Mouse (Mus musculus) CH12.LX (cell line): ENCODE measurements around the gene Sgcg. TPM values are rescaled to one million over a fixed set of nuclear protein-coding genes. Genes with fewer than 3 reads are reported as not detected.

Experiments used
- DNase-seq: peaks from one replicate; pipeline ENCODE4 v3.0.0-alpha.2; 2013; ENCODE audit errors: extremely low read depth
- H3K27ac ChIP-seq: 2 replicates; pipeline ENCODE4 v1.5.1; 2012; ENCODE audit warnings: low read depth, mild to moderate bottlenecking, control low read depth, moderate library complexity; ENCODE audit not compliant: insufficient read depth
- H3K27me3 ChIP-seq: replicated peaks from 2 replicates; pipeline ENCODE3; 2012; ENCODE audit warnings: inconsistent platforms
- H3K36me3 ChIP-seq, 2 experiments: replicated peaks in 1 of 2; 2 replicates each; pipeline versions ENCODE3 to v1.6.1; 2012; ENCODE audit warnings: inconsistent platforms in 1 of 2, low read length in 1 of 2, mild to moderate bottlenecking in 1 of 2, mixed read lengths in 1 of 2, moderate library complexity in 1 of 2; ENCODE audit not compliant: control insufficient read depth in 1 of 2, insufficient read depth in 1 of 2
- H3K4me1 ChIP-seq, 2 experiments: 2 replicates each; pipeline ENCODE4 v1.6.1; 2012; ENCODE audit warnings: inconsistent platforms in 1 of 2, moderate library complexity in 1 of 2; ENCODE audit not compliant: insufficient read depth in 2 of 2, control insufficient read depth in 1 of 2
- H3K4me2 ChIP-seq: 2 replicates; pipeline ENCODE4 v1.6.1; 2012; ENCODE audit warnings: low read depth, mild to moderate bottlenecking, control low read depth; ENCODE audit not compliant: poor library complexity, insufficient read depth, severe bottlenecking
- H3K4me3 ChIP-seq, 3 experiments: fragments of 150-350 bp in 1 of 3; sonication (generic) in 1 of 3; replicated peaks in 1 of 3; 2 replicates each; pipeline versions ENCODE3 to v1.5.1; 2011 to 2012; ENCODE audit warnings: low read depth in 2 of 3, low read length in 2 of 3, mild to moderate bottlenecking in 2 of 3, moderate library complexity in 2 of 3, control low read depth in 1 of 3, improper control_type of control experiment in 1 of 3, inconsistent platforms in 1 of 3, mixed read lengths in 1 of 3; ENCODE audit not compliant: poor library complexity in 1 of 3
- H3K79me2 ChIP-seq: replicated peaks from 2 replicates; pipeline ENCODE4 v1.6.1; 2012; ENCODE audit warnings: mild to moderate bottlenecking, moderate library complexity; ENCODE audit not compliant: control insufficient read depth, poor library complexity, insufficient read depth, severe bottlenecking; ENCODE audit errors: extremely low read depth
- H3K9ac ChIP-seq: 2 replicates; pipeline ENCODE4 v1.6.1; 2012; ENCODE audit warnings: low read depth, mild to moderate bottlenecking, control low read depth, moderate library complexity; ENCODE audit not compliant: insufficient read depth
- H3K9me3 ChIP-seq: replicated peaks from 2 replicates; pipeline ENCODE3; 2012; ENCODE audit warnings: low read length, inconsistent platforms, mixed read lengths
- CHD2 ChIP-seq: IDR thresholded peaks from 2 replicates; pipeline ENCODE4 v1.6.1; 2011; ENCODE audit warnings: low read length, improper control_type of control experiment
- CTCF ChIP-seq, 2 experiments: IDR thresholded peaks in 1 of 2; conservative IDR thresholded peaks in 1 of 2; 2 replicates each; pipeline ENCODE4 v1.5.1; 2011 to 2012; ENCODE audit warnings: low read depth in 2 of 2, low read length in 2 of 2, improper control_type of control experiment in 1 of 2, inconsistent platforms in 1 of 2, mild to moderate bottlenecking in 1 of 2, moderate library complexity in 1 of 2
- EP300 ChIP-seq: IDR thresholded peaks from 2 replicates; pipeline ENCODE4 v1.6.1; 2011; ENCODE audit warnings: low read length, improper control_type of control experiment
- ETS1 ChIP-seq: conservative IDR thresholded peaks from 2 replicates; pipeline ENCODE4 v1.6.1; 2012; ENCODE audit warnings: low read depth, mild to moderate bottlenecking, inconsistent platforms, low read length, improper control_type of control experiment, moderate library complexity
- GABPA ChIP-seq: IDR thresholded peaks from 2 replicates; pipeline ENCODE4 v1.6.1; 2012; ENCODE audit warnings: low read depth, low read length, improper control_type of control experiment, inconsistent platforms; ENCODE audit not compliant: insufficient replicate concordance
- IRF4 ChIP-seq: IDR thresholded peaks from 2 replicates; pipeline ENCODE4 v1.6.1; 2014; ENCODE audit warnings: low read depth, mild to moderate bottlenecking, inconsistent platforms, low read length, improper control_type of control experiment
- JUN ChIP-seq: IDR thresholded peaks from 2 replicates; pipeline ENCODE4 v1.6.1; 2011; ENCODE audit warnings: low read depth, mild to moderate bottlenecking, low read length, improper control_type of control experiment, moderate library complexity; ENCODE audit not compliant: insufficient read depth
- JUND ChIP-seq: conservative IDR thresholded peaks from 2 replicates; pipeline ENCODE4 v1.6.1; 2011; ENCODE audit warnings: low read depth, low read length, improper control_type of control experiment
- MAX ChIP-seq: IDR thresholded peaks from 2 replicates; pipeline ENCODE4 v1.6.1; 2011; ENCODE audit warnings: low read length, improper control_type of control experiment
- MAZ ChIP-seq: IDR thresholded peaks from 2 replicates; pipeline ENCODE4 v1.6.1; 2012; ENCODE audit warnings: low read depth, mild to moderate bottlenecking, inconsistent platforms, low read length, improper control_type of control experiment, moderate library complexity
- MEF2A ChIP-seq: IDR thresholded peaks from 2 replicates; pipeline ENCODE4 v1.6.1; 2014; ENCODE audit warnings: low read depth, mild to moderate bottlenecking, inconsistent platforms, low read length, improper control_type of control experiment, borderline replicate concordance
- MXI1 ChIP-seq: IDR thresholded peaks from 2 replicates; pipeline ENCODE4 v1.6.1; 2011; ENCODE audit warnings: mild to moderate bottlenecking, low read depth, low read length, improper control_type of control experiment
- MYC ChIP-seq: IDR thresholded peaks from 2 replicates; pipeline ENCODE4 v1.6.1; 2011; ENCODE audit warnings: low read depth, mild to moderate bottlenecking, improper control_type of control experiment, low read length
- NRF1 ChIP-seq: IDR thresholded peaks from 2 replicates; pipeline ENCODE4 v1.6.1; 2014; ENCODE audit warnings: low read depth, mild to moderate bottlenecking, inconsistent platforms, low read length, improper control_type of control experiment, moderate library complexity
- POLR2A ChIP-seq: IDR thresholded peaks from 2 replicates; pipeline ENCODE4 v1.6.1; 2011; ENCODE audit warnings: low read depth, mild to moderate bottlenecking, improper control_type of control experiment, low read length
- POLR2AphosphoS2 ChIP-seq: IDR thresholded peaks from 2 replicates; pipeline ENCODE4 v1.6.1; 2011; ENCODE audit warnings: low read depth, low read length, improper control_type of control experiment
- RAD21 ChIP-seq: IDR thresholded peaks from 2 replicates; pipeline ENCODE4 v1.6.1; 2011; ENCODE audit warnings: low read depth, mild to moderate bottlenecking, low read length, improper control_type of control experiment, moderate library complexity
- RCOR1 ChIP-seq: conservative IDR thresholded peaks from 2 replicates; pipeline ENCODE4 v1.6.1; 2012; ENCODE audit warnings: low read depth, mild to moderate bottlenecking, inconsistent platforms, low read length, improper control_type of control experiment
- SIN3A ChIP-seq: IDR thresholded peaks from 2 replicates; pipeline ENCODE4 v1.6.1; 2012; ENCODE audit warnings: low read length, improper control_type of control experiment, inconsistent platforms
- SMC3 ChIP-seq: IDR thresholded peaks from 2 replicates; pipeline ENCODE4 v1.6.1; 2011; ENCODE audit warnings: low read depth, low read length, improper control_type of control experiment
- UBTF ChIP-seq: IDR thresholded peaks from 2 replicates; pipeline ENCODE4 v1.6.1; 2012; ENCODE audit warnings: low read depth, mild to moderate bottlenecking, inconsistent platforms, low read length, improper control_type of control experiment, moderate library complexity
- USF1 ChIP-seq: IDR thresholded peaks from 2 replicates; pipeline ENCODE4 v1.6.1; 2014; ENCODE audit warnings: low read depth, mild to moderate bottlenecking, inconsistent platforms, low read length, improper control_type of control experiment
- USF2 ChIP-seq: conservative IDR thresholded peaks from 2 replicates; pipeline ENCODE4 v1.6.1; 2011; ENCODE audit warnings: low read depth, low read length, improper control_type of control experiment
- ZKSCAN1 ChIP-seq: IDR thresholded peaks from 2 replicates; pipeline ENCODE4 v1.6.1; 2012; ENCODE audit warnings: low read depth, inconsistent platforms, low read length, improper control_type of control experiment, borderline replicate concordance
- ZNF384 ChIP-seq: IDR thresholded peaks from 2 replicates; pipeline ENCODE4 v1.6.1; 2012; ENCODE audit warnings: low read depth, low read length, improper control_type of control experiment, inconsistent platforms
- dilution Hi-C: fragments of 300-500 bp; cut with MboI; formaldehyde crosslinking; loops from 2 replicates; pipeline ENCODE4 v1.14.3; 2020; ENCODE audit warnings: low sequenced_read_pairs; ENCODE audit not compliant: extremely low pct_unique_long_range_greater_than_20kb, extremely low pct_ligation_motif_present
- in situ Hi-C: fragments of 300-500 bp; cut with MboI; formaldehyde crosslinking; loops from 3 replicates; pipeline ENCODE4 v1.14.3; 2019; ENCODE audit warnings: low sequenced_read_pairs, low pct_ligation_motif_present, low pct_unique_long_range_greater_than_20kb, mixed read lengths
- polyA plus RNA-seq: library from polyadenylated mRNA; unstranded; fragments of >175 nt; gene quantifications from 2 replicates; pipeline ENCODE4 v1.2.1, GENCODE M21; 2012; ENCODE audit warnings: low read depth; ENCODE audit not compliant: insufficient read length
- total RNA-seq, 2 experiments: library from RNA; depleted of rRNA; stranded (reverse); fragments of 300-350 nt in 1 of 2; fragments of >200 nt in 1 of 2; gene quantifications; 2 replicates each; pipeline ENCODE4 v1.2.3; 2012 to 2014

Sgcg gene
- total and polyA plus RNA-seq, 3 experiments: not detected

- H3K4me1 ChIP-seq: no peaks in the 10 kb centered on the region
- no peak overlapping the region for H3K9ac ChIP-seq
- no peak for TF ChIP-seq JUN
- TF ChIP-seq ZKSCAN1: no peak
- TF ChIP-seq USF2: no peak
- TF ChIP-seq MXI1: no peak
- no peak for TF ChIP-seq MEF2A
- no peak for TF ChIP-seq NRF1
- TF ChIP-seq CHD2: no peak
- TF ChIP-seq POLR2AphosphoS2: no peak
- TF ChIP-seq IRF4: no peak
- no peak for TF ChIP-seq SMC3
- TF ChIP-seq MAX: no peak
- TF ChIP-seq UBTF: no peak
- TF ChIP-seq SIN3A: no peak
- TF ChIP-seq GABPA: no peak
- no peak for TF ChIP-seq RAD21
- no peak for TF ChIP-seq JUND
- no peak for TF ChIP-seq POLR2A
- no peak for TF ChIP-seq EP300
- no peak for TF ChIP-seq ZNF384
- TF ChIP-seq RCOR1: no peak
- no peak overlapping the region for H3K4me2 ChIP-seq
- DNase-seq: no peak
- H3K36me3 ChIP-seq: no peaks in the 10 kb centered on the region
- no peaks in the 10 kb centered on the region for H3K9me3 ChIP-seq
- H3K4me3 ChIP-seq: no peak overlapping the region
- H3K27me3 ChIP-seq: no peaks in the 10 kb centered on the region
- H3K79me2 ChIP-seq: no peaks in the 10 kb centered on the region
- dilution Hi-C loops (no loop called here), in situ Hi-C loops (no loop called here)
- H3K27ac ChIP-seq: no peak overlapping the region
Observed at GRCm38 (mm10) chr14:61237101-61237654, 21.1 kb downstream of the Sgcg start.

- in situ Hi-C loops (no loop called here), dilution Hi-C loops (no loop called here)
- Histone ChIP-seq H3K4me2 (no peak overlapping the region), H3K36me3 (no peaks in the 10 kb centered on the region), H3K27ac (no peak overlapping the region), H3K79me2 (no peaks in the 10 kb centered on the region), H3K9me3 (no peaks in the 10 kb centered on the region), H3K4me3 (no peak overlapping the region), H3K9ac (no peak overlapping the region), H3K27me3 (no peaks in the 10 kb centered on the region), H3K4me1 (no peaks in the 10 kb centered on the region)
- TF ChIP-seq ZNF384: no peak
- no peak for TF ChIP-seq MXI1
- no peak for TF ChIP-seq JUND
- TF ChIP-seq USF1: no peak
- TF ChIP-seq SMC3: no peak
- no peak for TF ChIP-seq NRF1
- TF ChIP-seq SIN3A: no peak
- TF ChIP-seq POLR2A: no peak
- no peak for TF ChIP-seq GABPA
- no peak for TF ChIP-seq POLR2AphosphoS2
- no peak for TF ChIP-seq MYC
- TF ChIP-seq ETS1: no peak
- TF ChIP-seq MAZ: no peak
- TF ChIP-seq CTCF (conservative IDR thresholded peaks at IDR 0.05 in 1 of 2, IDR thresholded peaks at IDR 0.05 in 1 of 2; ENCODE audit: low read depth in 2 of 2, low read length in 2 of 2): no peak
- no peak for TF ChIP-seq RCOR1
- DNase-seq: no peak
Observed at GRCm38 (mm10) chr14:61235846-61236474, 22.3 kb downstream of the Sgcg start.
